ENCODE assay signal across 22 mouse cellular contexts in the genomic region with DNA sequence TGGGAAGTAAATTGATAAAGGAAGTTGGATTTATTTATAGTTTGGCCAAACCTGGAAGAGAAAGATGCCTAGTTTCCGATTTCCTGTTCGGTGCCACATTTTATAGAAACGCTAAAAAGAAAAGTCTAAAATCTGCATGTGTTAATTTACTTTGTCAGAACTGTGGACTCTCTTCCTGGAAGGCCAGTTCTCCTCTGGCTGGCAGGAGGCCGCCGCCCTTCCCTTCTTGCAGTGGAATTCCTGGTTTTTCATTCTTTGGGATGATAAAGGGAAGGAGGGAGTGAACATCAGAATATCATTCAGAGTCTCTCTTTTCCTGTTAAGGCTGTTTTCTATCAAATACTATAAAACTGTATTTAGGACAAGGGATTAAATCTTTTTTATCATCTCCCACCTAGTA. TPM values are rescaled to one million over a fixed set of nuclear protein-coding genes. Genes with fewer than 3 reads are reported as not detected.
A peak's percentile ranks its signal among the peaks of the same experiment; 100 is the strongest.
DNase-seq lines count a peak whose midpoint lies in the region; ATAC-seq and TF ChIP-seq lines count a peak whose summit lies in the region.
"Had no signal": no experiment of that assay in that cellular context is flagged by ENCODE, and none has a peak within 500 bp of the region (broad histone marks: within the 10 kb centered on the region; RNA-seq: fewer than 3 reads in every experiment).

No protein-coding gene starts in this region.

- H3K36me3 ChIP-seq in ES-Bruce4 (ENCODE audit: control insufficient read depth, insufficient read depth, low read length, poor library complexity, severe bottlenecking), result no peaks in the 10 kb centered on the region
- no peaks in the 10 kb centered on the region for H3K36me3 ChIP-seq in midbrain, embryonic 14.5 days (ENCODE audit: control insufficient read depth, insufficient read depth, low read length)
- H3K36me3 ChIP-seq: embryonic facial prominence, embryonic 10.5 days; embryonic facial prominence, embryonic 12.5 days; forebrain, embryonic 10.5 days; forebrain, embryonic 12.5 days; G1E had no signal

- H3K4me3 ChIP-seq in ES-Bruce4 (ENCODE audit: low read depth, low read length), result no peak overlapping the region
- H3K4me3 ChIP-seq in midbrain, embryonic 14.5 days (replicated peaks; ENCODE audit: low read depth, low read length), result no peak overlapping the region
- H3K4me3 ChIP-seq: embryonic facial prominence, embryonic 10.5 days; embryonic facial prominence, embryonic 12.5 days; forebrain, embryonic 10.5 days; forebrain, embryonic 12.5 days had no signal

- no peaks in the 10 kb centered on the region for H3K9me3 ChIP-seq in ES-Bruce4 (replicated peaks; ENCODE audit: control insufficient read depth, insufficient read depth, low read length, poor library complexity, severe bottlenecking)
- no peaks in the 10 kb centered on the region for H3K9me3 ChIP-seq in midbrain, embryonic 14.5 days (ENCODE audit: control insufficient read depth, low read length)
- H3K9me3 ChIP-seq: embryonic facial prominence, embryonic 10.5 days; embryonic facial prominence, embryonic 12.5 days; forebrain, embryonic 10.5 days; forebrain, embryonic 12.5 days; G1E had no signal

- H3K9ac ChIP-seq in ES-Bruce4 (ENCODE audit: low read depth, poor library complexity, severe bottlenecking), result no peak overlapping the region
- H3K9ac ChIP-seq in midbrain, embryonic 14.5 days (replicated peaks; ENCODE audit: low read length), result no peak overlapping the region
- H3K9ac ChIP-seq: embryonic facial prominence, embryonic 12.5 days; forebrain, embryonic 12.5 days; forebrain, postnatal 0 days had no signal

- TF ChIP-seq EP300 in ES-Bruce4 (IDR thresholded peaks at IDR 0.05; ENCODE audit: insufficient read depth, low read depth, low read length), result peak; percentile 76

- peak; percentile 56 for DNase-seq in R1 (ENCODE audit: low read depth, low spot score)
- no peak for DNase-seq in midbrain, embryonic 14.5 days
- DNase-seq: adrenal gland, adult 8-10 months; adrenal gland, postnatal 14 days; adrenal gland, postnatal 36 days; cerebellum, adult 11-12 months; cerebellum, adult 2 months; cerebellum, adult 9-10 months; cerebellum, postnatal 10 days; cerebellum, postnatal 25 days; forebrain, postnatal 0 days had no signal

- 87% methylated on average over 5 of the region's 5 CpGs for WGBS in midbrain, embryonic 14.5 days

- peaks cover 5% of the 10 kb centered on the region for H3K4me1 ChIP-seq in ES-Bruce4 (ENCODE audit: control insufficient read depth, insufficient read depth, low read length)
- no peaks in the 10 kb centered on the region for H3K4me1 ChIP-seq in midbrain, embryonic 14.5 days (ENCODE audit: control insufficient read depth, insufficient read depth, low read length)
- H3K4me1 ChIP-seq: forebrain, embryonic 12.5 days had no signal

- TF ChIP-seq CTCF in ES-Bruce4 (IDR thresholded peaks at IDR 0.05; ENCODE audit: low read depth, low read length), result no peak

- H3K27me3 ChIP-seq in ES-Bruce4 (ENCODE audit: control insufficient read depth, insufficient read depth, low read length, poor library complexity, severe bottlenecking), result no peaks in the 10 kb centered on the region
- H3K27me3 ChIP-seq in midbrain, embryonic 14.5 days (ENCODE audit: control insufficient read depth, insufficient read depth, low read length), result no peaks in the 10 kb centered on the region
- H3K27me3 ChIP-seq: embryonic facial prominence, embryonic 12.5 days; forebrain, embryonic 12.5 days; Patski had no signal

- ATAC-seq in erythroid progenitor cell, adult 5-6 weeks (replicated peaks; ENCODE audit: low FRiP score, poor library complexity, severe bottlenecking), result no peak
- no peak for ATAC-seq in monocyte, adult 5-6 weeks (replicated peaks; ENCODE audit: insufficient number of reproducible peaks, low FRiP score, low TSS enrichment, poor library complexity, severe bottlenecking)
- no peak for ATAC-seq in midbrain, embryonic 14.5 days (ENCODE audit: low FRiP score, low TSS enrichment)
- ATAC-seq: activated CD4-positive, CD25-positive, alpha-beta regulatory T cell, adult 4 months; forebrain, embryonic 14.5 days; forebrain, postnatal 0 days; Patski had no signal

- peak overlapping the region; percentile 89 for H3K27ac ChIP-seq in ES-Bruce4 (ENCODE audit: insufficient read depth, low read length)
- H3K27ac ChIP-seq in midbrain, embryonic 14.5 days (replicated peaks; ENCODE audit: low read depth, low read length), result no peak overlapping the region
- H3K27ac ChIP-seq: embryonic facial prominence, embryonic 10.5 days; embryonic facial prominence, embryonic 12.5 days; forebrain, embryonic 10.5 days; forebrain, embryonic 12.5 days had no signal

- no peak for TF ChIP-seq POLR2A in ES-Bruce4 (IDR thresholded peaks at IDR 0.05; ENCODE audit: insufficient read depth, low read length)

- H3K4me2 ChIP-seq in midbrain, embryonic 14.5 days (ENCODE audit: low read length), result no peak overlapping the region
- H3K4me2 ChIP-seq: embryonic facial prominence, embryonic 12.5 days; forebrain, embryonic 12.5 days had no signal

RNA-seq across cellular contexts. Expression of gene Kifc3, which starts 15.0 kb away (rescaled TPM):
- 19.0 and 22.2 TPM in 2 replicates for polyA plus RNA-seq in ES-Bruce4 (2011; ENCODE audit: insufficient read depth, insufficient read length, low read depth, missing spikeins)
- total RNA-seq in erythroid progenitor cell, adult 5-6 weeks (2015; ENCODE audit: low replicate concordance), result not detected in 2 replicates
- 0.51 and 0.76 TPM in 2 replicates for total RNA-seq in erythroid progenitor cell, adult 5-6 weeks (2017; ENCODE audit: low replicate concordance)
- 21.9 to 28.7 TPM (median 25.8 TPM) in 3 replicates for total RNA-seq in monocyte, adult 5-6 weeks (2017)
- polyA plus RNA-seq in midbrain, embryonic 14.5 days (2014; fragmentation: Nextera tagmentation; extraction: Ambion mirVana), result 19.4 and 21.9 TPM in 2 replicates
- polyA plus RNA-seq: G1E had no signal

Comparison
In these comparisons a context has a peak if more than half of its experiments do, and no peak if none do; other contexts are left out.
1. RNA of gene Kifc3, which starts 15.0 kb away (total RNA-seq): 21.9 to 28.7 TPM in monocyte, adult 5-6 weeks; 0.51 to 0.76 TPM in erythroid progenitor cell, adult 5-6 weeks; every median in the first group is over 10 times any median in the second.